Mouse (Mus musculus) B cell, adult 2 months (primary cell): Measurements from ENCODE around the gene Gcfc2.

Experiments
- DNase-seq, 2 experiments: peaks; one replicate each; pipeline ENCODE4 v3.0.0; 2022

Gene Gcfc2

DNA sequence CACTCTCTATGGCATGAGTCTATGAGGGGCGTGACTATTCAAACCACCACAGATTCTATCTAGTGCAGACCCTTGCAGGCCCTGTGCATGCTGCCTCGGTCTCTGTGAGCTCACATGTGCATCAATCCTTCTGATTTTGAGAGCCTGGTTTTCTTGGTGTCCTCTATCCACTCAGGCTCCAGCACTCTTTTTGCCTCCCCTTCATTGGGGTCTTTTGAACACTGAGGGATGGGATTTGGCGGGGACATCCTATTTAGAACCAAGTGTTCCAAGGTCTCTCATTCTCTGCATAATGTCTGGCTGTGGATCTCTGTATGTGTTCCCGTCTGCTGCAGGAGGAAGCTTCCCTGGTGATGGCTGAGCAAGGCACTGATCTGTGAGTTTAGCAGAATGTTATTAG is 55.8 kb downstream of the Gcfc2 start:
- no peak for DNase-seq

DNA sequence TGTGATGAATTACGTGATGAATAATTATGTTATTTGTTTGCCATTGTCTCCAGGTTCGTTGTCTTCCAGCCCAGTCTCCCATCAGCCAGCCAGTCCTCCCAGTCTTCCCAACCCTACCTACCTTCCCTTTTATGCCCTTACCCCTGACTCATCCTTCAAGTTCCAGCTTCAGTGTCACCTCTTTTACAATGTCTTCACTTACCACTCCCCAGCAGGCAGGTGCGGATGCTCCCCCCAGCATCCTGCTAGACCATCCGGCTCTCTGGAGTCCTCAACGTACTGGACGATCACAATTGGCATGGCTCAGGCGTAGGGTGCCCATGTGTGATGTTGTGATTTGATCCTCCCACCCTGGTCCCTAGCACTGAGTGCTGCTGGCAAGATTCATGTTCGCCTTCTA is 62.7 kb downstream of the Gcfc2 start:
- DNase-seq, result no peak

DNA sequence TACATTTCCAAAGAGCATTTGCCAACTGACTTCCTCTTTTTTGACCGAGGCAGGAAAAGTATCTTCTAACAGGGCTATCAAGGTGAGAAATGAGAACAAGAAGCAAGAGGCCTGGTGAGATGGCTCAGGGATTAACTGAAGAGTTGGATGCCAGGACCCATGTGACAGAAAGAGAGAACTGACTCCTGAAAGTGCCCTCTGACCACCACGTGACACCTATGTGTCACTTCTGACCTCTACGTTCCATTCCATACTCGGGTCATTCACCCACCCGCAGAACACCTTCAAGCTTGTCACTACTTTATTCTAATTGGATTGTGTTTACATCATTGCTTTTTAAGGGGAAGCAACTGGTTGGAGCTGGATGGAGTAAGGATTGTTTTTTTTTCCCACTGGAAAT is 63.1 kb downstream of the Gcfc2 start:
- no peak for DNase-seq

DNA sequence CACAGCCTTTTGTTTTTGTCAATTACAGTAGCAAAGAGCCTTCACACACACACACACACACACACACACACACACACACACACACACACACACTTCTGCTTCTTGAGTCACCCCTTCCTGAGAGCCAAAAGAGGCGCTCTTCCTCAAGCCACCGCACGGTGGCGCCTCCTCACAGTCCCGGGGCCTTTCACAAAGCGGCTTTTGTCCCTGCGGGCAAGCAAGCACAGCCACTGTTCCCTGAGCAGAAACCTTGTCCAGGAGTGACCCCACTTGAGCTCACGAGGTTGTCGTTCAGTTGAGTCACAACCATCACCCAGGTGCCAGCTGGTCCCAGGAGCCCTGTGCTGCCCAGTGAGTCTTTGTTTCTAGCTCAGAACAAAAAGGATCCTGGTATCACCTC is 63.5 kb downstream of the Gcfc2 start:
- DNase-seq, result peak; percentile 71

DNA sequence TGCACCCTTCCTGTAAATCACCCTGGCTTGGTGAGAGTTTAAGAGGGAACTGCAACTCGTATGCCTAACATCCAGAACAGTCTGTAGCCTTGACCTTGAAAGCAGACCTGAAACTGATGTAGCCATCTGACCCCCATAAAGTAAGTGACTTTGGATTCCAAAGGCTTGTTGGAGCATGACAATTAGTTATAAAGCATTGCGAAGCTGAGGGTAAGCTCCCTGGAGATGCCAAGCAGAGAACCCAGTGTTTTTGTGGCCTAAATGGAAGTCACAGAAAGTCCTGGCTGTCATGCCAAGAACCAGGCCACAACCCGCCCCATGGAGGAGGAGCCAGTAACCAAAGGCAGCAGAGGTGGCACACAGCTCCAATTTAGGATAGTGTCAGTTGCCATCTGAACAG is 64.1 kb downstream of the Gcfc2 start:
- DNase-seq, result no peak

DNA sequence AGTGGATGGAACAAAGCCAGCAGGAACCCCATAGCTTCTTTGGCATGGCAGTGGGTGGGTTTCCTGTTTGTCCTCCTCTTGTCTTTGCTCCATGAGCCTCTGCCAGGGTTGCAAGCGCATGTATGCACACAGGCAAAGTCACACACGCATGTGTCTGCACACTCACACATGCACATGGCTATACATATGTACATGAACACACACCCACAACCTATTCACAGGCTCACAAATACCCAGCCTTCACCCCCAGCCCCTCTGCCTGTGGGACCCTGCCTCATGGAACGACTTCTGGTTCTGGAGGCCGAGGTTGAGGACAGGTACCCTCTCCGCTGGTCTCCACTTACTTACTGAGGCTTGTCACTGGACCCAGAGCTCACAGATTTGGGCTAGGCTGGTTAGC is 64.9 kb downstream of the Gcfc2 start:
- DNase-seq, result no peak

DNA sequence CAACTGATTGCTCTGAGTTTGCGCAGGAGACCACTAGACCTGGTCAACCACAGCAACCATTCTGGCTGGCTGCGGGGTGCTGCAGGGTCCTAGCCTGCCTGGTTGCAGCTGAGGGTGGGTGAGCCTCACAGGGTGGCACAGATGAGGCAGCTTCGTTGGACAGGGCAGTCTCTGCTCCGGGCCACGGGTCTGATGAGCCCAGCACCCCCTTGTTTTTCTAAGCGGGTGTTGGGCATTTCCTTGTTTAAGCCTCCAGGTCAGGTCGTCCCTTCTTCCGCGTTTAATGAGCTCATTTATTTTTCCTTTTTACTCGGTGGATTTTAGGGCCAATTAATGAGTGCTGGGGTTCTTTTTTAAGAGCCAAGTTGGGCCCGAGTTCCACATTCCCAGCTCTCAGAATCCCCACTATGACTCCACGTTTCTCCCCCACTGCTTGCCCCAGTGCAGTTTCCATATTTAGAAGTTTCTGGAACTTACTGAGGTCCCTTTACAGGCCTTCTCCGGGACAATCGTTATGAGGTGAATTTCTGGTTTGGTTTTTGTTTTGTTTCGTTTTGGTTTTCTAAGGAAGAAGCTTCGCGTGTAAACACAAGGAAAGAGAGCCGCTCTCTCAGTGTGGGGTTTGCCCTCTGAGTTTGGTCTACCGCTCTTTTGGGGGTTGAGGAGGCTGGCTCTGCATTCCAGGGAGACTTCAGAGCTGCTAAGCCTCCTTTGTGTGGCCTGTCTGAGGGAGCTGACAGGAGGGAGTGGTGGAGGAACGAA is 66.8 kb downstream of the Gcfc2 start:
- DNase-seq, result no peak
